Mouse (Mus musculus): ENCODE measurements around the gene Calr3.

The Calr3 gene

GRCm38 (mm10) chr8:72438248-72439015 is 5.2 kb downstream of the Calr3 start:
- no peak for DNase-seq (ENCODE audit: low spot score)

- DNase-seq (ENCODE audit: low spot score) = peak; percentile 88
These were observed 8.7 kb downstream of the Calr3 start for GRCm38 (mm10) chr8:72434952-72435351.

DNA sequence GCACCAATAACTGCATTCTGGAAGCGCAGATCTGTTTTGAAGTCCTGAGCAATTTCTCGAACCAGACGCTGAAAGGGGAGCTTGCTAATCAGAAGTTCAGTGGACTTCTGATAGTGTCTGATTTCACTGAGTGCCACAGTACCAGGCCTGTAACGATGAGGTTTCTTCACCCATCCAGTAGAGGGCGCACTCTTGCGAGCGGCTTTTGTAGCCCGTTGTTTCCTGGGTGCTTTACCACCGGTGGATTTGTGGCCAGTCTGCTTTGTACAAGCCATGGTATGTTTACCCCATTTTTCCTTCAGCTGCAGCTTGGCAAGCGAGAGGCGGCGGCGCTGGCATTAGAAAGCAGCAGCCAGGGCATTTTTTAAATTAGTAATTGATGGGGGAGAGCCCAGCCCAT is 14.0 kb downstream of the Calr3 start:
- DNase-seq (ENCODE audit: low spot score) = no peak

- DNase-seq (ENCODE audit: low spot score) = no peak
These were observed 20.7 kb downstream of the Calr3 start for GRCm38 (mm10) chr8:72422926-72423325.

- DNase-seq (ENCODE audit: low spot score) = peak; percentile 100
These were observed 22.0 kb downstream of the Calr3 start, which contains the start of gene Eps15l1 for GRCm38 (mm10) chr8:72421362-72422335. Gene Eps15l1, minus strand, starts transcription at chr8:72421460.

DNA sequence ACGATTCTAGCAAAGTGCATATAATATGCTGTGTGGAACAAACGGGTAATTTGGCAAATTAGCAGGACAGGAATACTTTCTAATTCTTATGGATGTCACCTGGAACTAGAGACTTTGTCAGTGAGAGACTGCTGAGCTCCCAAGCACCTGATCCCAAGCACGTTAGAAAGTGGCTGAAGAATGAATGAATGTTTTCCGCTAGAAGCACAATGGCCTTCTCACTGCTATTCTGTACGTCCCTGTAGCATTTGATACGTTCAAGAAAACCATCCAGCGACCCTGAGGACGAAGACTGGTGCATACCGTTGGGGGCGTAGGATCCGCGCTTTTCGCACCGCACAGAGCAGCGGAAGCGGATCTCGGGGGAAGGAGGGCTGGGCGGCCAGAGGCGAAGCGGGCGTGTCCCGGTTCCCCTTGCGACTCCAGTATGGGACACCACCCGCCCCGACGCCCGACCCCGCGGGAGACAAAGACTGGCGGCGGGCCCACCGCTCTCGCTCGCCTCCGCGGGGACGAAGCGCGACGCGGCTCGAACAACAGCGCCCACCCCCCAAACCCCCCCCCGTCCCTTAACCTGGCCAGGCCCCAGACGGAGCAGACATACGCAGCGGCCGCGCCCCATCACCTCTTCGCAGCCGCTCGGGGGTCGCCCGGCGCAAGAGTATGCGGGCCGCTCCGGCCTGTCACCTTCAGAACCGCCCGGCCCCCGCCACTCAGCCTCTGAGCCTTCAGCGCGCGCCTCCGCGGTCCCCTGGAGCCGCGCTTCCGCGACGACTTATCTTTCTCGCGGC is 22.9 kb downstream of the Calr3 start:
- DNase-seq (ENCODE audit: low spot score) = peak; percentile 55

DNA sequence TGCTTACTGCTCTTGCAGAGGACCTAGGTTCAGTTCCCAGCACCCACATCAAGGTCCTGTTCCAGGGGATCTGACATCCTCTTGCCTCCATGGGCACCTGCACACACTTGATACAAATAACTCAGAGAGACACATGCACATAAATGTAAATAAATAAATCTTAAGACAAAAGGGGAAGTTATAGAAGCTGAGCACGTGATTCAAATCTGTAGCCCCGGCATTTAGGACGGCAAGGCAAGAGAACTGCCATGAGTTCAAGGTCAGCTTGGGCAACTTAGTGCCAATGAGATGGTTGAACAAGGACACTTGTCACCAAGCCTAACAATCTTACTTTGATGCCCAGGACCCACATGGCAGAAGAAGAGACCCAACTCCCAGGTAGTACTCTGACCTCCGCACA is 25.6 kb downstream of the Calr3 start:
- no peak for DNase-seq (ENCODE audit: low spot score)

- no peak for DNase-seq (ENCODE audit: low spot score)
These were observed 28.4 kb downstream of the Calr3 start for GRCm38 (mm10) chr8:72415252-72415651.

- DNase-seq (ENCODE audit: low spot score) = no peak
These were observed 29.8 kb downstream of the Calr3 start for GRCm38 (mm10) chr8:72413839-72414238.

DNA sequence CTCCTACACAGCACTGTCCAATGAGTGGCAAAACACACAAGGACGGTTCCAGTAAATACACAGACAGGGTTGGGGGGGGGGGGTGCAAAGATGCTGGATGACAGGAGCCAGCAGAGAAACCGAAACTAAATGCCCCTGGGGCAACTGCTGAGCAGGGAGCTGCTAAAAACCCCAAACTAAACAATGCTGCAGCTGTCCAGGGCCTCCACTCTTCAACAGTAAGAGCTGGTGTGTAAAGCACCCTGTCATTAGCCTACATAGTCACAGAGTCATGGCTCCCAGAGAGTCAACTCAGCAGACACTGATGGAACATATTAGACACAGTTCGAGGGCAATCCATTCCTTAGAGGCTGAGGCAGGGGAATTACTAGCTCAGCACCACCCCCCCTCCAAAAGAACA is 34.2 kb downstream of the Calr3 start:
- DNase-seq (ENCODE audit: low spot score) = no peak

DNA sequence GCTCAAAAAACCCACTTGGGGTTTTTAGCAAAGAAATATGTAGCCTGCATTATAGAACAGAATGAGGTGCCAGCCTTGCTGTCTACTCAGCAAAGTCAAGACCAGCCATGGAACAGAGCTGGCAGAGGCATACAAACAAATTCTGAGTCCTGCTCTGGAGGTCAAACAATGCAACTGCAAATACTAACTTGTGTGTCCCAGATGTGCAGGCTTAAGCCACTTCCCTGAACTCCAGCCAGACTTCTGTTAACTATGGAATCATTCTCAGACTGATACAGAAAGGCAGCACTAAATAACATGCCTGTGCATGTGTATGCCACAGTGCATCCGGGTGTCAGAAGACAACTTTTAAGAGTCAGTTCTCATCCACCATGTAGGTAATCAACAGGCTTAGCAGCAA is 35.8 kb downstream of the Calr3 start:
- no peak for DNase-seq (ENCODE audit: low spot score)

GRCm38 (mm10) chr8:72402981-72403380 is 40.7 kb downstream of the Calr3 start:
- DNase-seq (ENCODE audit: low spot score) = no peak

- no peak for DNase-seq (ENCODE audit: low spot score)
These were observed 42.3 kb downstream of the Calr3 start for GRCm38 (mm10) chr8:72401381-72401780.

DNA sequence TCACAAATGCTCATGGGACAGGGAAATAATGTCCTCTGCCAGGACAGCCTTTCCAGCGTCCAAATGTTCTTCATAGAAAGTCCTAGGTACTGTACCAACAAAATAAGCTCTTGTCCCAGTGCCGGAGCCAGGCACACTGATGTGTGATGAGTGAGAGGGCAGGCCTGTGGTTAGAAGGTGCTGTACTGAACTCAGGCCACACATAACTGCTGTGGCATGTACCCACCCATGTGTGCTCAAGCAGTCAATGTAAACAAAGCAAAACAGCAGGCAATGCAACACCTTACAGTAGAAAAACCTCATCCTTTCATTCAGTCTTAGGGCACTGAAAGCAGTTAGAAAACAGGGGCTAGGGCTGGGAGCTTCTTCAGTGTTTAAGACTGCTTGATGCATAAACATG is 57.9 kb downstream of the Calr3 start:
- DNase-seq (ENCODE audit: low spot score) = no peak

DNA sequence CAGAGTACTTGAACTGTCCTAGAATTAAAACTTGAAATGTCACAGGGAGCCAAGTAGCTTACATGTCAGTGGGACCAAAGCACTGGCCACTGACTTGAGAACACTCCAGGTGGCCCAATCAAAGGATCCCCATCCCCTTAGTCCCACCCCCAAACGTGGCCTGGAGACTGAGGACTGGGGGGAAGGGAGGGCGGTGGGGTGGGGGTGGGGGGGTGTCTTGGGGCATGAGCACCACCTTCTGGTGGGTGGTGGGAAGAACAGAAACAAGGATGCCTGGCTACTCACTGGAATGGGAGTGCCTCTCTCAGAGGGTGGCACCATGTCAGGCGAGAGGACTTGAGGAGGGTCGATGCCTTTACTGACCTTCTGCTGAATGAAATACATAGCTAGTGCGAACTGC is 61.3 kb downstream of the Calr3 start:
- DNase-seq (ENCODE audit: low spot score) = no peak

DNA sequence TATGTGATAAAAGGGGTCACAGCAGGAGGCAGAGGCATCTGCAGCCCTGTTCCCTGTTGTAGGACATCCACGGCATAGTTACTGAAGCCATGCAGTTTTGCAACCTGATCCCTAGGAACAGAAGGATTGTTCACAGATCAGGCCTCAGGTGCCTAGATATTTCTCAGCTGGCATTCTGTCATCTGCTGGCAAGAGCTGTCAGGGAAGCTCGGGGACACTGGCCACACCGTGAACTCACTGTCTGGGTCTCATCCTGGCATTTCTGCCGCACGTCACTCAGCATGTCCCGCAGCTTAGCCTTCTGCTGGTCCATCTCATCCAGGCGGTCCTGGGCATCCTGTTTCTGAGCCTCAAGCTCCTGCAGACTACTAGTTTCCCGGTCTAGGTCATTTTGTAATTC is 63.0 kb downstream of the Calr3 start:
- no peak for DNase-seq (ENCODE audit: low spot score)

GRCm38 (mm10) chr8:72376900-72377299 is 66.8 kb downstream of the Calr3 start:
- DNase-seq (ENCODE audit: low spot score) = no peak

- no peak for DNase-seq (ENCODE audit: low spot score)
These were observed 67.4 kb downstream of the Calr3 start for GRCm38 (mm10) chr8:72376309-72376708.

GRCm38 (mm10) chr8:72375161-72375560 is 68.5 kb downstream of the Calr3 start:
- no peak for DNase-seq (ENCODE audit: low spot score)

Measured in MN1 (cell line).